Mouse (Mus musculus) gonadal fat pad, adult 2 months (tissue): Measurements from ENCODE around the gene Hoxb13. TPM values are rescaled to one million over a fixed set of nuclear protein-coding genes. Genes with fewer than 3 reads are reported as not detected.

Source experiments
- DNase-seq: peaks from one replicate; pipeline ENCODE4 v3.0.0-alpha.2; 2012; ENCODE audit warnings: low read depth
- polyA plus RNA-seq: library from polyadenylated mRNA; depleted of rRNA; stranded (reverse); fragments of >200 nt; gene quantifications from 2 replicates; pipeline ENCODE4 v1.2.3, GENCODE M21; 2012; rRNA removed

Gene Hoxb13
- 0.04 TPM in 1 of 2 replicates, not detected in the other for polyA plus RNA-seq

DNA sequence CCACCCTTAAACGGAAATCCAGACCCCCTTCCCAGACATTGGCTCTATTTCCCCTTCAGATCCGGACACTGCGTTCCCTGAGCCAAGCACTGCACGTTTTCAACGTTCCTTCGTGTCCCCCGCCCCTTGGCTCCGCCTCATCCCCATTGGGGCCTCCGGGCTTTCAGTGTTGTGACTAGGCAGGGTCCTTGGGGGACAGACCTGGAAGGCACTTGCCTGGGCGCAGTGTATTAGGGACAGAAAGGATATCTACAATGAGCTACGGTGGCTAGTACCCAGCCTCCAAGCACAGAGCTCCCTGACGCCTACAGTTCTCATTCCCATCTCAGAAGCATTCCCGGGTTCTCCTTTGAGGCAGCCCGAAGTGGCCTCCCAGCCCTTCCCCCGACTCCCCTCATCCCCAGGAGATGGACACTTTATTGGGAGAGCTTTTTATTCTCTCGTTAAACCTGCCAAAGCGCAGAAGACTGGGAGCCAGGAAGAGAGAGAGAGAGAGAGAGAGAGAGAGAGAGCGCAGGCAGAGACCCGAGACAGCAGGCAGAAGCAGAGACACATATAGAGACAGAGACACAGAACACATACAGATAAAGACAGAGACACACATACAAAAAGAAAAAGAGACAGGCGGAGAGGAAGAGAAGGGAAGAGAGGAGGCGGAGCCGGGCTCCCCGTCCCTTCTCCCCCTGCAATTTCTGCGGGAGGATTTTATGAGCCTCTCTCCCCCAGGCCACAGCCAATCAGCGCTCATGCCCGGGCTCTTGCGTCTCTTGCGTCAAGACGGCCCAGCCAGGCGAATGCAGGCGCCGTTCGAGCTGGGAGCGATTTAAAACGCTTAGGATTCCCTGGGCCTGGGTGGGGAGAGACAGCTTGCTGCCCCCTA lies at the start of gene Hoxb13:
Gene Hoxb13 (plus strand): TSS at position 796 of the 880 bp plus-strand sequence.
- no peak for DNase-seq

DNA sequence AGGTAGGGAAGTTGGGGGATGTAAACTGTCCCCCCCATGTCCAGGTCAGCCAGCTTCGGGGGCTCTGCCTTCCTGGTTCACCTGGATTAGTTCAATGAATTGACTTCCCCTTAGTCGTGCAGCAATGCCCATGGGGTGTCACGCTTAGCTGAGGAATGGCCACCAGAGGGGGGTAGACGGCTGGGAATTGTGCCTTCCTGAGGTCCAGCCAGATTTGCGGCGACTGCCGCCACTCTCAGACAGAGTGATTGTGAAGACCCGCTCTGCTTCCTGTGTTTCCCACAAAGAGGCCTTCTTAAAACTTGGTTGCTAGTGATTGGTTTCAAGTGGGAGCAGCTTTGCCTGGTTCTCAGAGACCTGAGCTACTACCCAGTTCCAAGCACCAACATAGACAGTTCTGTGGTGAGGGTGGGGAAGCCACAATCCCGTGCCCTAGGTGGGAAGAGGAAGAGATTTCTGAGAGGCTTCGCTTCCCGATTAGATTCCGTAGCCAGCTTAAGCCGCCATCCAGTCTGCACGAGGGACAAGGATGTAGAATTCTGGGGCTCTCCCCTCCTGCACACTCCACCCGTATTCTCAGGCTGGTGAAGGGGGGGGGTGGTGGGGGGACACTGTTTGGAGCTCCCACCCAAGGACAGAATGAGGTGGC lies 48.4 kb upstream of the Hoxb13 start:
- no peak for DNase-seq

DNA sequence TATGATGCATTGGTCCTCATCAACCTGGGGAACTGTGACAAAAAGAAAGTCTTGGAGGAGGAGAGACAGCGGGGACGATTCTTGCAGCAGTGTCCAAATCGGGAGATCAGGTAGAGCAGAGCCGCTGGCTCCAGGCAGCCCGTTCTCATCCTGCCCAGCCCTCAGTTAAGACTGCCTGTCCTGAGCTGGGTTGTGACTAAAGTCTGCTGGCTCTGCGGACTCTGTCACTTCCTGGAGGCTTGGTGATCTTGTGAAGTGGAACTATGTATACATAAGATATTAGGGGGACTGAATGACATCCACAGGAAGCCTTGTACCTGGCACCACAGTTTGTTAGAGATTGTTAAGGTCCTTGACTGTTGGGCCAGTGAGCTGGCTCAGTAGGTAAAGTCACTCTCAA lies 46.6 kb upstream of the Hoxb13 start:
- DNase-seq = no peak

DNA sequence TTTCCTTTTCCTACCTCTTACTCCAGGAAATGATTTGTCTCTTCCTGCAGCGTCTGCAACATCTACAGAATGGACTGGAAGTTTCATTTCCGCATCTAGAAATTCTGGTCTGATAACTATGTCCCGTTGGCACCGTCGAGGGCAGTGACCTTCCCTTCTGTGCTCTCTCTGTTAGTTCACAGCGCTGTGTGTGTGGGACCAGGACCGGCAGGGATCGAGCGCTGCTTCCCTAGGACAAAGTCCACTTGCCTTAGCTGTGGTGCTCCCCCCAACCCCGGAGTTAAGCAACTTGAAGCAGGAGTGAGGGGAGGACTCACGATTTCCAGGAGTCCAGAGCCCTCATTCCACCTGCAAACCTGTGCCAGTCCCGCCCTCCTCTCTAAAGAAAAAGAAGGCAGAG lies 29.3 kb upstream of the Hoxb13 start:
- DNase-seq = no peak

DNA sequence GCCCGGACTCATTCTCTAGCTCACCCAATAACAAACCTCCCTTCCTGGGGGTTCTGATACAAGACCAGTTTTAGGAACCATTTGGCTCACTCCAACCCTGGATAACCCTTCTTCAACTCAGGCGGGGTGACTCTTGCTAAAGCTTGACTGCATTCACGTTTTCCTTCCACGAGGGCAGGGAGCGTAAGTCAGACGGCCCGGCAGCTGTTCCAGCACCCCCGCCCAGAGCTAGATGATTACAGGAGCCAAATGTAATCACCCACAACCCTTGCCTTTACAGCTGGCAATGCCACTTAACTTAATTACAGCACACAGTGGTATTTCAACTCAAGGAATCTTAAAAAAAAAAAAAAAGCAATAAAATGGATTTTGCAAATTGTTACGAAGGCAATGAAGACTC lies 26.0 kb upstream of the Hoxb13 start:
- DNase-seq = no peak

DNA sequence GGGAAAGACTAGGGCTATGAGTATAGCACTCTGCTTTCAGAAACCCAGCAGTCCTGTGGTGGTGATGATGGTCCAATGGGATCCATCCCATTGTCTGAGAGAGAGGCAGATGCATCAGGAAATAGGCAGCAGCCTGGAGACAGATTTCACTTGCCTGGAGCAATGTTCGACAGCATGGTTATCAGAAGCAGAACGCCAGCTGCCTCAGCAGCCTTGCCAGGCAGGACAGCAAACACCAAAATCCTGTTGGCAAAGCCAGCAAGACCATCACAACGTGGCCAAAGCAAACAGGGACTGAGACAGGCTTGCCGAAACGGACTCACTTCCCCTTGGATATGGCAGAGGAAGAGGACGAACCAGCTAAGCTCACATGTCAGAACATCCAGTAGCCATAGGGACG lies 25.1 kb upstream of the Hoxb13 start:
- no peak for DNase-seq

DNA sequence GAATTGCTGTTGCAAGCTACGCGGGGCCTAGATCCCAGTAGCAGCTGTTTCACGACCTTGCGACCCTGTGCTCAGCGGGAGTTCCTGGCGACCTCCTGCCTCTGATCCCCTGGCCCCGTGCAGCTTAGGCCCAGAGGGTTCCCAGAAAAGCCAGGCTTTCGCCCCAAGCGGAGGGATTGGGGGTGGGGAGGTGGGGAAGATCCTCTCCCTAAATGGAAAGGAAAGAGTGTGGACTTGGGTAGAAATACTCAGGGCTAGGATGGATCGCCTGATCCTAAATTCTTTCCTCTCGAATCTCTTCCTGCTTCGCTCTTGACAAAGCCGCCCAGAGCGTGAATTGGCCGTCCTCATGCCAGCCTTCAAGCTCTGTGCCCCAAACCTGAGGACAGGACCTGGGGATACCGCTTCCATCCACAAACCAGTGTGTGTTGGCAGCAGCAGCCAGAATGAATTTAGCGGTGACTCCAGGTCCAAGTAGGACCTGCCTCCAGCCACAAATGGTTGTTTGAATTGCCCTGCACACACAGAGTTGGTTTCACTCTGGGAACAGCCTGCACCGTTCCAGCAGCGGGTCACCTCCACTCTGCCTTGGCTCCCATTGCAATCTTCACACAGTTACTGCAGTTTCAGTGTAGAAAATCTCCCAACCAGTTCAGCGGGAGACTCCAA lies 23.3 kb upstream of the Hoxb13 start:
- DNase-seq = no peak

DNA sequence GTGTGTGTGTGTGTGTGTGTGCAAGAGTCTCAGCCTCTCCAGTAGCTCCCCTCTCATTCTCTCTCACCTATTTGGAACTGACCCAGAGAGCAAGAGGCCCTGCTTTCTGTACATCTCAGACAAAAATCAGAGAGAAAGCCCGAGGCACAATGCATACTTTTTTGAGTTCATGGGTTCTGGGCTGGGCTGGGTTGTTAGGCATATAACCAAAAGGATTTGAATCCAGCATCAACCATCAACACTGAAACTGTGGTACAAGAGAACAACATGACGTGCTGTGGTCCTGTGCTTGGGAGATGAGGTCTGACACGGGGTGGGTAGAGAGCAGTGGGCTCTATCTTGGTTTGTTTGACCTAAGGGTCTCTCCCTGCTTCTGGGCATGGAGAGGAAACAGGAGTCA lies 22.5 kb upstream of the Hoxb13 start:
- no peak for DNase-seq

DNA sequence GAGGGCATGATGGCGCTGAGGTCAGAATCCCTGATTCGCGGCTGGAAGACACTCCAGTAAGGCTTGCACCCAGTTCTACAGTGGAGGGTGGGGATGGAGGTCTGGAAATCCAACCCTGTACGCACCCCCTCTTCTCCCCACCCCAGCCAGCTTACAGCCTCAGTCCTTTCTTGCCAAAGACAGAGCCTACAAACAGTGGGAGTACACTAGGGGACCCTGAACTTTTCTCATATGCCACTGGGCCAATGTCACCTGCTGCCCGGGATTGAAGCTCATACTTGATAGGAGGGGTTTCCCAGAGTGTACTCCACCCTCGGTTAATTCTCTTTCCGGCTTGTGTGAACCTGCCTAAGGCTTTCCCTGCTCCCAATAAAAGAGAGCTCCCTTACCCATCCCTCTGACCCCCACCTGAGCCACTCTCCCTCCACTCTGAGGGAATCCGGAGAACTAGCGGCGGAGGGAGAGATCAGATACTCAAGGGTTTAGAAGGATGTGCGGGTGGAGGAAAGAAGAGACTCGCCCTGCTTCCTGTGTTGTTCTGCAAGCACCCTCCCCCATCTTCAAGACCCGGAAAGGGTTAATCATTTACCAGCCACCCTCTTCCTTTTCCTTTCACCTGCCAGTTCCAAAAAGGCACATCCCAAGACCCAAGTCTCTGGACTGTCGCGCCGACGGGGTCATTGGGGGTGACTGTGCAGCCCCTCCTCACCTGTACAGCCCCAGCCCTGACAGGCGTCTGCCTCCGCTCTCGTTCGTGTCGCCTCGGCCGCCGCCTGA lies 21.4 kb upstream of the Hoxb13 start:
- DNase-seq = no peak

DNA sequence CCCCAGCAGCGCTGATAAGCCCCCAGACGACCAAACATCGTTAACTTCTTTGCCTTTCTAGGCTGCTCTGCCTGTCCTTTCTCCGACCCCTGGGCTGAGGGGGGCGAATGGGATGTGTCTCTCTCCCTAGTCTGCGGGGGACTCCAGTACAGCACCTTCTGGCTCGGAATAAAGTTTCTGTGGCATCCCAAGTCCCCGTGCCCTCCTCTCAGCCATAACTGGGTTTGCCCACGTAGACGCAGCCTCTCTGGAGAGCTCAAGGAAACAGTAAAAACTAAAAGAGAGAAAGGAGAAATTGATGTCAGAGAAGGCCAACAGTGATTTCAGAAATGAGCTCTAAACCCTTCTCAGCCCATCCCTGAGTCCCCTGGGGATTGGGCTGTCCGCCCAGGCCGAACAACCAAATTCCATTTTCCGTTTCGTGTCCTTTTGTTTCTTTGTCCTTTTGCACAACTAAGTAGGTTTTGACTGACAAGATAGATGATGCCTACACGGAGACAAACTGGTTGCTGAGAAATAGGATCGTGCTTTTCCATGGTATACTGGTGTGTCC lies 20.8 kb upstream of the Hoxb13 start:
- DNase-seq = no peak

DNA sequence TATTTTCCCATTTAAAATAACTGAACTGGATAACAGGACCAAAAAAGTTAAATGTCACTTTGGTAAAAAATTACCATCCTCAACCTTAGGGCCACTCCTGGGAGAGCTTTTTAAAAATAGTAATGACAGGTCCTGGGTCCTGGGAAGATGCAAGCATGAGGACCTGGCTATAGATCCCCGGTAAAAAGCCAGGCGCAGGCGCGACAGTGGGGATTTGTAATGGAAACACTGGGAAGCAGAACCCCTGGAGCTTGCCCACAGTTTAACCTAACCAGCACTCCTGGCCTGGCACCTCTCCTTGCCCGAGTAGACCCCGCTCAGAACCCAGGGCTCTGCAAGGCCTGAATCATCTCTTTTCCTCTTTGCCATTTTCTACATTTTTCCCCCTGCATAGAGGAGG lies 19.2 kb upstream of the Hoxb13 start:
- DNase-seq = no peak

DNA sequence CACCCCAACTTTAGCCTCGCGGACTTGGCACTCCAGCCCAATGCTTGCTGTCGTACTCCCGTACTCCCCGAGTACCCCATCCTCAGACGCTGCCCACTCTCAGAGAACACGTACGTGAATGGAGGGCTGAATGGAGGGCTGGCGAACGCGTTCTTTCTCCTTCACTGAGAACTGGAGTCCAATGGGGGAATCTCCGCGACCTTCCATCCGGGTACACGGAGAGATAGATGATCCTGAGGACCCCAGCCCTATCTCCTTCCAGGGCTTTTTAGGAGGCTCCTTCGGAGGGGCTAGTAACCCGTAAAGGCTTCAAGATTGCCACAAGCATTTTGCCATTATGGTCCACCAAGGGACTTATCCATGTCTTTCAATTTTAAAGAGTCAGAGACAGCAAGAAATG lies 18.6 kb upstream of the Hoxb13 start:
- no peak for DNase-seq

DNA sequence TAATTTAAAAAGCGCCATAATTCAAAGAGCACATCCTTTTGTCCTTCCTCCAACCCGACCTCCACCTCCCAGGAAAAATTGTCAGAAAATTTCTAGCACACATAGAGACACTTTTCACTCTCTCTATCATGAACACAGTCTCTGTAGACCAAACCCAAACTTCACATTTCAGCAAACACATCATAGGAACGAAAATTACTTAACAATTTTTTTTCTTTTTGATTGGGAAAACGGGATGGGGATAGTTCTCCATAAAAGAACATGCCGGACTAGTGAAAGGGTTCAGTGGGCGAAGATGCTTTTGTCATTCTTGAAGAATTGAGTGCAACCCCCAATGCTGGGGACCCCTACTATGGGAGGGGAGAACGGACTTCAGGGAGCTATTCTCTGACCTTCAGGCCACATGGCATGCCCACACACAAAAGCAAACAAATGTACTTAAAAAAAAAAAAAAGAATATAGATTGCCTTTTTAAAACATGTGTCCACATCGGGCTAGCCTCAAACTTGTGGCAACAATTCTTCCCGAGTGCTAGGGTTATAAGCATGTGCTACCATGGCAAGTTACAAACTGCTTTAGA lies 18.1 kb upstream of the Hoxb13 start:
- DNase-seq = no peak

DNA sequence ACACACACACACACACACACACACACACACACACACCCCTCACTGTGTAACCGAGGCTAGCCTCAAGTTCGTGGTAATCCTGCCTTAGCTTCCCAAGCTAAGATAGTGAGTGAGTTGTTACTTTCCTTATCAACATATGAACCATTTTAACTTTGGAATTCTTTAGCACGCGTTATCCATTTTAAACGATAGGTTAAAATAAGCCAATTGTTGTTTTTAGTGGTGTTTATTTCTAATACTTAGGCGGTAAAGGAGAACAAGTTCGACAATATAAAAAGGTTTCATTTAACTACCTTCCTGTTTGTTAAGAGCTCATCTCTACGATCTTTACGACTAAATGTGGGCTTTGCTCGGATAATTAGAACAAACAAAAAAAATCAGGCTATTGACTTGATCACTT lies 17.3 kb upstream of the Hoxb13 start:
- DNase-seq = no peak

DNA sequence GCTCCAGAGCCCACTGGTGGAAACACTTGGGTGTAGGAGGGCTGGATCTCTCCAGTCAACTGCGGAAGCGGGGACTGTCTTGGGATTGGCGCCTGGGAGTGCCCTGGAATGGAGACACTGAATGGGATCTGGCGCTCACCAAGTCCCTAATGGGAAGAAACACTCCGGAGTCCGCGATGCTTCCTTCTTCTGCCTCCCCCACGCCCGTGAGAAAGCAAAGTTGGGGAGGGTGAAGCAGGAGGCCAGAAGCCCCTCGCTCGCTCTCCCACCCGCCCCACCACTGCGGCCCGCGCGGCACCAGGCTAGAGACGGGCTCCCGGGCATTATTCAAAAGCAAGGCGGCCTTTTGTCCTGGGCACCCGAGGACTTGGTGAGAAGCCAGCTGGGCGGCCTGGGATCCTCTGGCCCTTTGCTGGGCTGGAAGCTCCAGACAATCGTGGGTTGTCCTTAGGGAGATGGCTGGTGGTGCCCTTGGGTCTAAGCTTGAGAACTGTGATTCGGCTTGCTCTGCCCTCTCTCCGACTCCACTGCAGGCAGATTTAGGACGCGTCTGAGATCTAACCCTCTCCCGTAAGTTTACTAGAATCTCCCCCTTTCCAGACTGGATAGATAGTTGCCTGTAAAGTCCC lies 16.5 kb upstream of the Hoxb13 start:
- no peak for DNase-seq

DNA sequence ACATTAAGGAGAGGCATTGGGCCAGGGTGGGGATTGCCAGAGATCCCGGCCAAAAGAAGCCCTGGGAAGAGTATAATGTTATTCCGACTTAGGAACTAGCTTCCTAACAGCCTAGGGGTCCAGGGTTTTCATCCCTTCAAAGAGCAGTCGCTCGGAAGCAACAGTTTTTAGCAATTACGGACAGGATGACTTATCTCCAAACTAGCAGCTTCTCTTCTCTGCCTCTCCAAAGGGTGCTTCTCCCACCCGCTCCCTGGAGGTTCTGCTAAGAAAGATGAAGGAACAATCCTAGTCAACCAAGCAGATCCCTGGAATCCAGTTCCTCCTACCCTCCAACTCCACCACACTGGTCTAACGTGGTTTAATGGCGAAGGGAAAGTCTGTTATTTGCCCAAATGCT lies 15.8 kb upstream of the Hoxb13 start:
- no peak for DNase-seq

DNA sequence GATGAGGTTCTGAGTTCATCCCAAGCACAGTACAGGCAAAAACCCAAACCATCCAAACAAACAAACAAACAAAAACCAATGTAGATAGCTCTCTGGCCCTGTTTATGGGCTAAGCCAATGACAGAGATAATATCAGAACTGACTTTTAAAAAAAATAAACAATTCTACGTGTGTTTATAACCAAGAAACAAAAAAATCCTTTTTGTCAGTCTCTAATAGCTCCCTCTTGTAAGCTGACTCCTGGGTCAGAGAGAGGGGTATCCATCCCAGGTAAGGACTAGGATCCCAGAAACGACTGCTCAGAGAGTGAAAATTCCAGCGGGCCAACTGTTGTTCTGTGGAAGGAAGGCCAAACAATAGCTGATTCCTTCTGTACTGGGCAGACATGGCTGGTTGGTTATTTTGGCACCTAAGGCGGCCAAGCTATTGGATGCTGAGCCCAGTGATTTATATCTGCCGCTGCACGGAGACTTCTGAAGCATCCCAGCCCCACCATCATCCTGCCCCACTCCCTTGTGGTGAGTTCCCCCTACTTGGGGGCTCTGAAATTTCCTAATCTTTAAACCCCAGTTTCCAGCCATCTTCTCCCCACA lies 15.1 kb upstream of the Hoxb13 start:
- DNase-seq = no peak

DNA sequence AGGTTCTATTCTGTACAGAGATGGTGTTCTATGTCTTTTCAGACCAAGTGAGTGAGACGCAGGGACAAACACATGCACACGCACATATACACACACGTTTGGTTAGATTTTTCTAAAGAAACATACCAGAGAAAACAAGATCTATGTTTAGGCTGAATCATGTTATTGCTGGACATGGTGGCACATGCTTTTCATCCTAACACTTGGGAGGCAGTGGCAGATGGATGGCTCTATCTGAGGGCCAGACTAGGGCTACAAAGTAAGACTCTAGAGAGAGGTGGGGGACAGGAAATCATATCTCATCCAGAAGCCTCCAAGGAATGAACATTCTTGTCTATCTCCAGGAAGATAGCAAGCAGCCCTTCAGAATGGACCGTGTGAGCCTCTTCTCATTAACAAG lies 13.1 kb upstream of the Hoxb13 start:
- no peak for DNase-seq

DNA sequence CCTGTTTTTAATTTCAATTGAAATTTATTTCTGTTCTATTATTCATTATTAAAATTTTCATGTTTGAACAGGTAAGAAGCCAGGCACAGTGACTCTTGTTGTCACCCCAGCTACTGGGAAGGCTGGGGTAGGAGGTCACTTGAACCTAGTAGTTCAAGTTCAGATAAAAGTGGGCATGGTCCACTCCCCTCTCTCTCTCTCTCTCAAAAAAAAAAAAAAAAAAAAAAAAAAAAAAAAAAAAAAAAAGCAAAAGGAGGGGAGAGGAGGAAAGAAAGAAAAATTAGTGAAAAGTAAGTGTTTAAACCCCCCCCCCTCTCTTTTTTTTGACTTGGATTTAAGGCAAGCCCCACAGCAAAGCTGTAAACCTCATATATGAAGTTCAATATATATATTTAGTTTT lies 9.9 kb upstream of the Hoxb13 start:
- DNase-seq = no peak

DNA sequence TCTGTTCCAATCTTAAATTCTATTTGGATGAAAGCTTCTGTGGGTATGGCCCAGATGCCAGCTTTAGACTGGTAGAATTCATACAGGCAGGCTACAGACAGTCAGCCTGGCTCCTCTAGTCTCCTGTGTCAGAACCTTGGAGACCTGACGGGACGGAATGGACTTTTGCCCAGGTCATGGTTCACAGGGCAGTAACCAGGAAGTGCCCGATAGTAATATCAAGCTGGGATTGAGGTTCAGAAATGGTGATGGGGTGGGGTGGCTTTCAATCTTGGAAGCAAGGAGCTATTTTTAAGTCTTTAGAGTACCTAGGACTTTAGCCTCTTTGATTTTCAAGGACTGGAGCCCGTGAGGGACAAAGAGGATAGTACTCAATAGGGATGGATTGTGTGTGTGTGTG lies 6.8 kb upstream of the Hoxb13 start:
- no peak for DNase-seq
